Mouse (Mus musculus) thymus, postnatal 0 days (tissue): ENCODE measurements around the gene Gm10306. TPM values are rescaled to one million over a fixed set of nuclear protein-coding genes. Genes with fewer than 3 reads are reported as not detected.

Experiments
- DNase-seq: peaks from one replicate; pipeline ENCODE4 v3.0.0-alpha.2; 2015; ENCODE audit warnings: low spot score
- polyA plus RNA-seq: library from polyadenylated mRNA; unstranded; fragments of >200 nt; fragmentation: Nextera tagmentation; extraction: Ambion mirVana; gene quantifications from 2 replicates; pipeline ENCODE4 v1.2.1, GENCODE M21; 2015

Gm10306 gene
- polyA plus RNA-seq, 1 experiment from 2014 or later: 0.40 TPM

DNA sequence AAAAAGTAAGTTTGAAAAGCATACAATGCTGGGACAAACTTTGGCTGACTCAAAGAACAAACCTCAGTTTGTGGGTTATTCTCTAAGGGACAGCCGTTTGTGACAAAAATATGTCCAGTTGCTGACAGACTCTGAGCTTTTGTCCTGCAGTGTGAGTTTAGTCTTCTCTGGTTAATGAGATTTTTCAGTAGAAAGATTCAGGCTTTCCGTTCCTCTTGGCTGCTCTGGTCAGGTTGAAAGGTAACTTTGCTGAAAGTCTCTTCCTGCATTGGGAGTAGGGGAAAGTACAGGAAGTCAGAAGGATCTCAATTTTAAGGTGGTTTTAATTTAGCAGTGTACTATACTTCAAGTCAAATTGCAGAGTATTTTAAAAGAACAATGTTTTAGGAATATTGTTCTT is 49.2 kb downstream of the Gm10306 start:
- no peak for DNase-seq

Other genes with a start within 250 kb of the Gm10306 start
- 20.1 and 24.0 TPM in 2 replicates for gene Caap1, start 250 bp downstream of the Gm10306 start, polyA plus RNA-seq
- 67.5 and 74.6 TPM in 2 replicates for gene Plaa, start 46.7 kb downstream of the Gm10306 start, polyA plus RNA-seq
- 14.2 and 14.5 TPM in 2 replicates for gene Ift74, start 57.9 kb downstream of the Gm10306 start, polyA plus RNA-seq
- 0.09 and 0.12 TPM in 2 replicates for gene Lrrc19, start 93.6 kb downstream of the Gm10306 start, polyA plus RNA-seq
- gene Tek, start 182.7 kb downstream of the Gm10306 start, polyA plus RNA-seq: 2.9 and 3.1 TPM in 2 replicates